Mouse (Mus musculus): ENCODE data around the gene Polr2f. TPM values are rescaled to one million over a fixed set of nuclear protein-coding genes. Genes with fewer than 3 reads are reported as not detected.

The Polr2f gene
- polyA plus RNA-seq, 1 experiment from 2014 or later, result 320 TPM

- H3K9ac ChIP-seq (ENCODE audit: low read length), result 0 out of 2 replicates have a peak overlapping the region, but pooled peaks have one; percentile 13
- no peak overlapping the region for H3K4me3 ChIP-seq (ENCODE audit: low read depth, low read length)
- H3K27me3 ChIP-seq (ENCODE audit: control insufficient read depth, insufficient read depth, low read length), result no peaks in the 10 kb centered on the region
- H3K4me1 ChIP-seq (replicated peaks; ENCODE audit: control insufficient read depth, insufficient read depth), result peaks cover 16% of the 10 kb centered on the region
- ATAC-seq (ENCODE audit: low FRiP score, low TSS enrichment) (no peak), DNase-seq (ENCODE audit: low spot score) (no peak)
- no peak overlapping the region for H3K4me2 ChIP-seq (replicated peaks; ENCODE audit: low read depth)
- H3K36me3 ChIP-seq (ENCODE audit: control insufficient read depth, insufficient read depth, low read length), result no peaks in the 10 kb centered on the region
- H3K27ac ChIP-seq (replicated peaks), result peak overlapping the region; percentile 40; the same call in 1 of the 2 replicates
- H3K9me3 ChIP-seq (ENCODE audit: control insufficient read depth, low read length), result no peaks in the 10 kb centered on the region
- TF ChIP-seq CTCF (IDR thresholded peaks at IDR 0.05; ENCODE audit: low read depth), result no peak
- no peak for TF ChIP-seq EP300 (optimal IDR thresholded peaks at IDR 0.05)
Measured at GRCm38 (mm10) chr15:79101531-79101930, 39.3 kb upstream of the Polr2f start.

DNA sequence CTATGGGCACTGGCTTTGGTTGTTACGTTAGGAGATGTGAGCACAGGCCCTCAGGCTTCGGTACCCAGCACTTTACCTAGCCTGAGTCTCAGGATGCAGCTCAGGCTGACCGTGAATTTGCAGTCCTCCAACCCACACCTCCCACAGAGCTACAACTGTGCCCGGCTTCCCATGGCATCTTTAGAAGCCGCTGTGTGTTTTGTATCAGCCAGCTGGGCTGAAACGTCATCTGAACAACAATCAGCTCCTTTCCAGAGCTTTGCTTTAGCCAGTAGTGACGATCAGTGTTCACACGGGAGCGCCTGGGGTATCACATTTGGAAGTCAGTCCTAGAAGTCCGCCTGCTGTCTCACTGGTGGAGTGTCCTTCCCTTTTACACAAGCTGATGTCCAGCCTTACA lies 37.5 kb upstream of the Polr2f start:
- no peak for DNase-seq (ENCODE audit: low spot score)
- Histone ChIP-seq H3K4me2 (replicated peaks; ENCODE audit: low read depth) (no peak overlapping the region), H3K9ac (ENCODE audit: low read length) (no peak overlapping the region), H3K9me3 (ENCODE audit: control insufficient read depth, low read length) (no peaks in the 10 kb centered on the region), H3K27ac (replicated peaks) (no peak overlapping the region), H3K36me3 (ENCODE audit: control insufficient read depth, insufficient read depth, low read length) (no peaks in the 10 kb centered on the region), H3K4me1 (replicated peaks; ENCODE audit: control insufficient read depth, insufficient read depth) (peaks cover 10% of the 10 kb centered on the region), H3K27me3 (ENCODE audit: control insufficient read depth, insufficient read depth, low read length) (no peaks in the 10 kb centered on the region), H3K4me3 (ENCODE audit: low read depth, low read length) (no peak overlapping the region)
- WGBS, result 74% methylated on average over 10 of the region's 10 CpGs
- no peak for ATAC-seq (ENCODE audit: low FRiP score, low TSS enrichment)
- TF ChIP-seq EP300 (optimal IDR thresholded peaks at IDR 0.05) (no peak), CTCF (IDR thresholded peaks at IDR 0.05; ENCODE audit: low read depth) (no peak)

DNA sequence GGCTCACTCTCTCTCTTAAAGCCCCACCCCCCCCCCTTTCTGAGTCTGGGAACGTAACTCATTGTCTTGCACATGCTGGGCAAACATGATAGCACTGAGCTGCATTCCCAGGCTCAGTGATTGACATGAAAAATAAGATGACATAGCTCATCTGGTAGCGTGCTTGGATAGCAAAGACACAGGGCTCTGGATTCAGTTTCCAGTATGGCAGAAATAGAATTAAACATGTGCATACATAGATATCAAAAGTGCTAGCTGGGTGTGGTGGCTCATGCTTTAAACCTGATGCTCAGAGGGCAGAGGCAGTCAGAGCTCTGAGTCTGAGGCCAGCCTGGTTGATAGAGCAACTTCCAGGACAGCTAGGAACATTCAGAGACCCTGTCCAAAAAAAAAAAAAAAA lies 35.0 kb upstream of the Polr2f start:
- H3K9ac ChIP-seq (ENCODE audit: low read length), result no peak overlapping the region
- H3K4me3 ChIP-seq (ENCODE audit: low read depth, low read length), result no peak overlapping the region
- H3K27me3 ChIP-seq (ENCODE audit: control insufficient read depth, insufficient read depth, low read length), result no peaks in the 10 kb centered on the region
- H3K9me3 ChIP-seq (ENCODE audit: control insufficient read depth, low read length), result no peaks in the 10 kb centered on the region
- DNase-seq (ENCODE audit: low spot score) (no peak), ATAC-seq (ENCODE audit: low FRiP score, low TSS enrichment) (no peak)
- WGBS, result 54% methylated on average over 2 of the region's 2 CpGs
- H3K4me1 ChIP-seq (replicated peaks; ENCODE audit: control insufficient read depth, insufficient read depth), result peaks cover 4% of the 10 kb centered on the region; the same call in 1 of the 2 replicates
- no peak overlapping the region for H3K4me2 ChIP-seq (replicated peaks; ENCODE audit: low read depth)
- no peaks in the 10 kb centered on the region for H3K36me3 ChIP-seq (ENCODE audit: control insufficient read depth, insufficient read depth, low read length)
- H3K27ac ChIP-seq (replicated peaks), result no peak overlapping the region
- no peak for TF ChIP-seq CTCF (IDR thresholded peaks at IDR 0.05; ENCODE audit: low read depth)
- TF ChIP-seq EP300 (optimal IDR thresholded peaks at IDR 0.05), result no peak

DNA sequence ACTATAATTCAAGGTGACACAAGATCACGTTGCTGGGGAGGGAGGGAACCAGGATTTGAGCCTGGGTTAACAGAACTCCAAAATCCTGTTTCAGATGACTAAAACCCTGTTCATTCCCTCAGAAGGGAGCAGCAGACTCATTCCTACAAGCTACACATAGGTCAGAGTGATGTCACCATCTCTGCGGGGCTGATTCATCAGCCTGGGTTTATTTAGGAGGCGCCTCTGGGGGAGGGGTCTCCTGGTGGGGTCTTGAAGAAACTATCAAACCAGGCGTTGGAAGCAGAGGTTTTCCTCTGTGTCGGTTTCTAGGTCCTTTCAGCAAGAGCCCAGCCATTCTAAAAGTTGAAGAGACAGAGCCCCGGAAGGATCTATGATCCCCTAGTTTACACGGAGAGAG lies 32.8 kb upstream of the Polr2f start:
- DNase-seq (ENCODE audit: low spot score) (peak; percentile 49), ATAC-seq (ENCODE audit: low FRiP score, low TSS enrichment) (peak; percentile 42; the same call in 1 of the 2 replicates)
- Histone ChIP-seq H3K4me3 (ENCODE audit: low read depth, low read length) (peak overlapping the region; percentile 87), H3K27me3 (ENCODE audit: control insufficient read depth, insufficient read depth, low read length) (no peaks in the 10 kb centered on the region), H3K36me3 (ENCODE audit: control insufficient read depth, insufficient read depth, low read length) (peaks cover 3% of the 10 kb centered on the region; the same call in 1 of the 2 replicates), H3K4me1 (replicated peaks; ENCODE audit: control insufficient read depth, insufficient read depth) (peaks cover 5% of the 10 kb centered on the region), H3K4me2 (replicated peaks; ENCODE audit: low read depth) (peak overlapping the region; percentile 91), H3K9ac (ENCODE audit: low read length) (peak overlapping the region; percentile 94), H3K27ac (replicated peaks) (peak overlapping the region; percentile 98), H3K9me3 (ENCODE audit: control insufficient read depth, low read length) (no peaks in the 10 kb centered on the region)
- WGBS, result 10% methylated on average over 7 of the region's 7 CpGs
- no peak for TF ChIP-seq CTCF (IDR thresholded peaks at IDR 0.05; ENCODE audit: low read depth)
- no peak for TF ChIP-seq EP300 (optimal IDR thresholded peaks at IDR 0.05)

GRCm38 (mm10) chr15:79108421-79109320 lies 32.1 kb upstream of the Polr2f start, which contains the start of gene Micall1:
Gene Micall1 (plus strand): TSS chr15:79108898.
- Histone ChIP-seq H3K27me3 (ENCODE audit: control insufficient read depth, insufficient read depth, low read length) (no peaks in the 10 kb centered on the region), H3K4me1 (replicated peaks; ENCODE audit: control insufficient read depth, insufficient read depth) (peaks cover 5% of the 10 kb centered on the region), H3K27ac (replicated peaks) (peak within 1 kb of the TSS; percentile 98), H3K36me3 (ENCODE audit: control insufficient read depth, insufficient read depth, low read length) (peaks cover 3% of the 10 kb centered on the region; the same call in 1 of the 2 replicates), H3K4me2 (replicated peaks; ENCODE audit: low read depth) (peak within 1 kb of the TSS; percentile 91), H3K9me3 (ENCODE audit: control insufficient read depth, low read length) (no peaks in the 10 kb centered on the region), H3K4me3 (ENCODE audit: low read depth, low read length) (peak within 1 kb of the TSS; percentile 87), H3K9ac (ENCODE audit: low read length) (peak within 1 kb of the TSS; percentile 94)
- no peak for TF ChIP-seq EP300 (optimal IDR thresholded peaks at IDR 0.05)
- no peak for TF ChIP-seq CTCF (IDR thresholded peaks at IDR 0.05; ENCODE audit: low read depth)
- peak; percentile 82 for DNase-seq (ENCODE audit: low spot score)
- ATAC-seq (ENCODE audit: low FRiP score, low TSS enrichment), result peak; percentile 89
- under 1% methylated on average over 47 of the region's 85 CpGs for WGBS

Data from stomach, postnatal 0 days (tissue).